Comparison of ENCODE assay signal across 10 mouse cellular contexts in genomic region chr9:44719632-44720357, GRCm38 (mm10). TPM values are rescaled to one million over a fixed set of nuclear protein-coding genes. Genes with fewer than 3 reads are reported as not detected.
DNase-seq lines count a peak whose midpoint lies in the region; ATAC-seq lines count a peak whose summit lies in the region.
"Had no signal": no experiment of that assay in that cellular context is flagged by ENCODE, and none has a peak within 500 bp of the region (broad histone marks: within the 10 kb centered on the region; RNA-seq: fewer than 3 reads in every experiment).

No protein-coding gene starts in this region.

- peak overlapping the region; percentile 57 for H3K4me2 ChIP-seq in kidney, embryonic 14.5 days (replicated peaks; ENCODE audit: low read depth, low read length)
- H3K4me2 ChIP-seq in embryonic facial prominence, embryonic 11.5 days (ENCODE audit: low read depth, low read length) = peak overlapping the region; percentile 77
- H3K4me2 ChIP-seq in hindbrain, embryonic 13.5 days = peak overlapping the region; percentile 88
- peak overlapping the region; percentile 87 for H3K4me2 ChIP-seq in neural tube, embryonic 12.5 days (replicated peaks)

- no peak for ATAC-seq in kidney, embryonic 14.5 days (ENCODE audit: low FRiP score, low TSS enrichment)
- ATAC-seq in embryonic facial prominence, embryonic 11.5 days (replicated peaks; ENCODE audit: insufficient number of reproducible peaks, low FRiP score, low TSS enrichment, low read depth) = no peak
- no peak for ATAC-seq in hindbrain, embryonic 13.5 days (ENCODE audit: low FRiP score)
- no peak for ATAC-seq in neural tube, embryonic 12.5 days (ENCODE audit: low FRiP score, low read depth)
- ATAC-seq in erythroblast, adult 5-6 weeks (replicated peaks; ENCODE audit: low FRiP score, poor library complexity, severe bottlenecking) = no peak

- peak overlapping the region; percentile 63 for H3K4me3 ChIP-seq in kidney, embryonic 14.5 days (ENCODE audit: low read length)
- H3K4me3 ChIP-seq in embryonic facial prominence, embryonic 11.5 days (ENCODE audit: low read depth, low read length) = no peak overlapping the region
- peak overlapping the region; percentile 79 for H3K4me3 ChIP-seq in hindbrain, embryonic 13.5 days
- peak overlapping the region; percentile 78 for H3K4me3 ChIP-seq in neural tube, embryonic 12.5 days

- peaks cover 29% of the 10 kb centered on the region for H3K36me3 ChIP-seq in kidney, embryonic 14.5 days (ENCODE audit: control insufficient read depth, insufficient read depth, low read length)
- H3K36me3 ChIP-seq in embryonic facial prominence, embryonic 11.5 days (replicated peaks; ENCODE audit: control insufficient read depth, insufficient read depth, low read depth, low read length) = peaks cover 5% of the 10 kb centered on the region
- peaks cover 35% of the 10 kb centered on the region for H3K36me3 ChIP-seq in hindbrain, embryonic 13.5 days
- peaks cover 33% of the 10 kb centered on the region for H3K36me3 ChIP-seq in neural tube, embryonic 12.5 days

- H3K27ac ChIP-seq in kidney, embryonic 14.5 days (ENCODE audit: low read depth, low read length) = no peak overlapping the region
- no peak overlapping the region for H3K27ac ChIP-seq in embryonic facial prominence, embryonic 11.5 days (replicated peaks; ENCODE audit: low read depth, low read length)
- H3K27ac ChIP-seq in hindbrain, embryonic 13.5 days = peak overlapping the region; percentile 89
- no peak overlapping the region for H3K27ac ChIP-seq in neural tube, embryonic 12.5 days
- H3K27ac ChIP-seq: liver, embryonic 13.5 days had no signal

- no peaks in the 10 kb centered on the region for H3K9me3 ChIP-seq in kidney, embryonic 14.5 days (ENCODE audit: control insufficient read depth, low read length)
- no peaks in the 10 kb centered on the region for H3K9me3 ChIP-seq in embryonic facial prominence, embryonic 11.5 days (replicated peaks; ENCODE audit: control insufficient read depth, low read length)
- no peaks in the 10 kb centered on the region for H3K9me3 ChIP-seq in hindbrain, embryonic 13.5 days
- no peaks in the 10 kb centered on the region for H3K9me3 ChIP-seq in neural tube, embryonic 12.5 days
- H3K9me3 ChIP-seq: liver, embryonic 13.5 days had no signal

- no peak for DNase-seq in kidney, postnatal 36 days
- DNase-seq in embryonic facial prominence, embryonic 11.5 days (ENCODE audit: low spot score) = no peak
- no peak for DNase-seq in embryo, embryonic 10.5 days (ENCODE audit: low spot score)
- no peak for DNase-seq in adrenal gland, adult (ENCODE audit: inconsistent age in 2 of 2, low spot score in 1 of 2)
- DNase-seq: liver, embryonic 13.5 days had no signal

- no peaks in the 10 kb centered on the region for H3K27me3 ChIP-seq in kidney, embryonic 14.5 days (ENCODE audit: control insufficient read depth, insufficient read depth, low read length)
- no peaks in the 10 kb centered on the region for H3K27me3 ChIP-seq in embryonic facial prominence, embryonic 11.5 days (ENCODE audit: control insufficient read depth, insufficient read depth, low read length)
- H3K27me3 ChIP-seq in hindbrain, embryonic 13.5 days = no peaks in the 10 kb centered on the region
- H3K27me3 ChIP-seq in neural tube, embryonic 12.5 days (replicated peaks) = no peaks in the 10 kb centered on the region

- peaks cover 15% of the 10 kb centered on the region for H3K4me1 ChIP-seq in kidney, embryonic 14.5 days (ENCODE audit: control insufficient read depth, insufficient read depth, low read length)
- peaks cover 10% of the 10 kb centered on the region for H3K4me1 ChIP-seq in embryonic facial prominence, embryonic 11.5 days (ENCODE audit: control insufficient read depth, insufficient read depth, low read length)
- peaks cover 68% of the 10 kb centered on the region for H3K4me1 ChIP-seq in hindbrain, embryonic 13.5 days (replicated peaks)
- peaks cover 49% of the 10 kb centered on the region for H3K4me1 ChIP-seq in neural tube, embryonic 12.5 days

- peak overlapping the region; percentile 77; the same call in 1 of the 2 replicates for H3K9ac ChIP-seq in kidney, embryonic 14.5 days (ENCODE audit: low read depth, low read length)
- H3K9ac ChIP-seq in embryonic facial prominence, embryonic 11.5 days (replicated peaks; ENCODE audit: low read length) = no peak overlapping the region; the same call in 1 of the 2 replicates
- peak overlapping the region; percentile 92 for H3K9ac ChIP-seq in hindbrain, embryonic 13.5 days
- peak overlapping the region; percentile 83 for H3K9ac ChIP-seq in neural tube, embryonic 12.5 days

- 78% methylated on average over 8 of the region's 8 CpGs for WGBS in kidney, embryonic 14.5 days
- 80% methylated on average over 8 of the region's 8 CpGs for WGBS in embryonic facial prominence, embryonic 11.5 days
- 65% methylated on average over 8 of the region's 8 CpGs for WGBS in hindbrain, embryonic 13.5 days
- 81% methylated on average over 8 of the region's 8 CpGs for WGBS in neural tube, embryonic 12.5 days

RNA-seq across cellular contexts. Expression of gene Phldb1, which starts 15.2 kb away (rescaled TPM):
- polyA plus RNA-seq in kidney, embryonic 14.5 days (2014; fragmentation: Nextera tagmentation; extraction: Ambion mirVana) = 24.9 and 28.7 TPM in 2 replicates
- polyA plus RNA-seq in embryonic facial prominence, embryonic 11.5 days (2014; fragmentation: Nextera tagmentation; extraction: Ambion mirVana) = 27.8 and 30.0 TPM in 2 replicates
- polyA plus RNA-seq in hindbrain, embryonic 13.5 days (2015; fragmentation: Nextera tagmentation; extraction: Ambion mirVana) = 44.5 and 48.8 TPM in 2 replicates
- polyA plus RNA-seq in neural tube, embryonic 12.5 days (2016; fragmentation: Nextera tagmentation; extraction: Ambion mirVana) = 58.9 and 61.6 TPM in 2 replicates
- 0.42 and 6.1 TPM in 2 replicates for total RNA-seq in erythroblast, adult 5-6 weeks (2015; ENCODE audit: low replicate concordance)
- total RNA-seq in erythroblast, adult 5-6 weeks (2017; ENCODE audit: low replicate concordance) = 2.9 TPM in 2 replicates

RNA-seq across cellular contexts. Expression of gene Treh, which starts 46.8 kb away (rescaled TPM):
- polyA plus RNA-seq in kidney, embryonic 14.5 days (2014; fragmentation: Nextera tagmentation; extraction: Ambion mirVana) = not detected in 2 replicates
- not detected in 2 replicates for polyA plus RNA-seq in embryonic facial prominence, embryonic 11.5 days (2014; fragmentation: Nextera tagmentation; extraction: Ambion mirVana)
- polyA plus RNA-seq in hindbrain, embryonic 13.5 days (2015; fragmentation: Nextera tagmentation; extraction: Ambion mirVana) = not detected in 2 replicates
- polyA plus RNA-seq in neural tube, embryonic 12.5 days (2016; fragmentation: Nextera tagmentation; extraction: Ambion mirVana) = not detected in 2 replicates
- not detected in 2 replicates for total RNA-seq in erythroblast, adult 5-6 weeks (2015; ENCODE audit: low replicate concordance)
- total RNA-seq in erythroblast, adult 5-6 weeks (2017; ENCODE audit: low replicate concordance) = not detected in 2 replicates
- total RNA-seq: gastrocnemius, postnatal 4 days had no signal
- polyA plus RNA-seq: liver, embryonic 13.5 days had no signal

RNA-seq across cellular contexts. Expression of gene Arcn1, which starts 47.9 kb away (rescaled TPM):
- 116 and 219 TPM in 2 replicates for polyA plus RNA-seq in kidney, embryonic 14.5 days (2014; fragmentation: Nextera tagmentation; extraction: Ambion mirVana)
- 208 and 223 TPM in 2 replicates for polyA plus RNA-seq in embryonic facial prominence, embryonic 11.5 days (2014; fragmentation: Nextera tagmentation; extraction: Ambion mirVana)
- polyA plus RNA-seq in hindbrain, embryonic 13.5 days (2015; fragmentation: Nextera tagmentation; extraction: Ambion mirVana) = 142 and 143 TPM in 2 replicates
- 169 and 182 TPM in 2 replicates for polyA plus RNA-seq in neural tube, embryonic 12.5 days (2016; fragmentation: Nextera tagmentation; extraction: Ambion mirVana)
- 52.6 and 60.4 TPM in 2 replicates for total RNA-seq in erythroblast, adult 5-6 weeks (2015; ENCODE audit: low replicate concordance)
- total RNA-seq in erythroblast, adult 5-6 weeks (2017; ENCODE audit: low replicate concordance) = 66.1 and 94.8 TPM in 2 replicates

RNA-seq across cellular contexts. Expression of gene Ift46, which starts 47.9 kb away (rescaled TPM):
- polyA plus RNA-seq in kidney, embryonic 14.5 days (2014; fragmentation: Nextera tagmentation; extraction: Ambion mirVana) = 122 and 131 TPM in 2 replicates
- 142 and 152 TPM in 2 replicates for polyA plus RNA-seq in embryonic facial prominence, embryonic 11.5 days (2014; fragmentation: Nextera tagmentation; extraction: Ambion mirVana)
- 158 and 163 TPM in 2 replicates for polyA plus RNA-seq in hindbrain, embryonic 13.5 days (2015; fragmentation: Nextera tagmentation; extraction: Ambion mirVana)
- polyA plus RNA-seq in neural tube, embryonic 12.5 days (2016; fragmentation: Nextera tagmentation; extraction: Ambion mirVana) = 150 and 155 TPM in 2 replicates
- 62.1 and 85.9 TPM in 2 replicates for total RNA-seq in erythroblast, adult 5-6 weeks (2015; ENCODE audit: low replicate concordance)
- total RNA-seq in erythroblast, adult 5-6 weeks (2017; ENCODE audit: low replicate concordance) = 40.4 and 54.4 TPM in 2 replicates
